Mouse (Mus musculus): ENCODE data around the gene Clint1. TPM values are rescaled to one million over a fixed set of nuclear protein-coding genes. Genes with fewer than 3 reads are reported as not detected.

The Clint1 gene
- polyA plus RNA-seq, 1 experiment from 2014 or later, result 37.3 TPM

- Histone ChIP-seq H3K9me3 (ENCODE audit: low read length) (no peaks in the 10 kb centered on the region), H3K36me3 (replicated peaks; ENCODE audit: insufficient read depth, low read length) (peaks cover 83% of the 10 kb centered on the region), H3K4me3 (ENCODE audit: low read depth, low read length) (no peak overlapping the region), H3K4me1 (ENCODE audit: insufficient read depth) (no peaks in the 10 kb centered on the region), H3K27ac (ENCODE audit: low read depth) (no peak overlapping the region), H3K9ac (replicated peaks) (no peak overlapping the region), H3K27me3 (ENCODE audit: insufficient read depth, low read length) (no peaks in the 10 kb centered on the region), H3K4me2 (ENCODE audit: low read depth, low read length) (no peak overlapping the region)
- WGBS (ENCODE audit: insufficient replicate concordance), result 78% methylated on average over 5 of the region's 5 CpGs
- TF ChIP-seq EP300 (IDR thresholded peaks at IDR 0.05; ENCODE audit: low read depth), result no peak
- no peak for DNase-seq
- ATAC-seq, result no peak
Measured at GRCm38 (mm10) chr11:45907301-45907700, 55.5 kb downstream of the Clint1 start.

- Histone ChIP-seq H3K27me3 (ENCODE audit: insufficient read depth, low read length) (no peaks in the 10 kb centered on the region), H3K9ac (replicated peaks) (no peak overlapping the region), H3K4me3 (ENCODE audit: low read depth, low read length) (no peak overlapping the region), H3K4me2 (ENCODE audit: low read depth, low read length) (no peak overlapping the region), H3K4me1 (ENCODE audit: insufficient read depth) (no peaks in the 10 kb centered on the region), H3K36me3 (replicated peaks; ENCODE audit: insufficient read depth, low read length) (peaks cover 75% of the 10 kb centered on the region), H3K9me3 (ENCODE audit: low read length) (no peaks in the 10 kb centered on the region), H3K27ac (ENCODE audit: low read depth) (no peak overlapping the region)
- ATAC-seq (no peak), DNase-seq (no peak)
- no peak for TF ChIP-seq EP300 (IDR thresholded peaks at IDR 0.05; ENCODE audit: low read depth)
- no peak for TF ChIP-seq CTCF (IDR thresholded peaks at IDR 0.05; ENCODE audit: low read depth)
- 89% methylated on average over 7 of the region's 7 CpGs for whole genome bisulfite sequencing (ENCODE audit: insufficient replicate concordance)
Measured at GRCm38 (mm10) chr11:45908070-45908469, 56.2 kb downstream of the Clint1 start.

GRCm38 (mm10) chr11:45908894-45909293 is 57.0 kb downstream of the Clint1 start:
- Histone ChIP-seq H3K4me2 (ENCODE audit: low read depth, low read length) (no peak overlapping the region), H3K9ac (replicated peaks) (no peak overlapping the region), H3K9me3 (ENCODE audit: low read length) (no peaks in the 10 kb centered on the region), H3K4me3 (ENCODE audit: low read depth, low read length) (no peak overlapping the region), H3K36me3 (replicated peaks; ENCODE audit: insufficient read depth, low read length) (peaks cover 67% of the 10 kb centered on the region), H3K4me1 (ENCODE audit: insufficient read depth) (no peaks in the 10 kb centered on the region), H3K27ac (ENCODE audit: low read depth) (no peak overlapping the region), H3K27me3 (ENCODE audit: insufficient read depth, low read length) (no peaks in the 10 kb centered on the region)
- TF ChIP-seq EP300 (IDR thresholded peaks at IDR 0.05; ENCODE audit: low read depth) (no peak), CTCF (IDR thresholded peaks at IDR 0.05; ENCODE audit: low read depth) (no peak)
- WGBS (ENCODE audit: insufficient replicate concordance), result 95% methylated on average over 7 of the region's 7 CpGs
- DNase-seq (no peak), ATAC-seq (no peak)

GRCm38 (mm10) chr11:45910701-45911100 is 58.9 kb downstream of the Clint1 start:
- Histone ChIP-seq H3K9me3 (ENCODE audit: low read length) (no peaks in the 10 kb centered on the region), H3K9ac (replicated peaks) (no peak overlapping the region), H3K4me1 (ENCODE audit: insufficient read depth) (no peaks in the 10 kb centered on the region), H3K36me3 (replicated peaks; ENCODE audit: insufficient read depth, low read length) (peaks cover 59% of the 10 kb centered on the region), H3K4me3 (ENCODE audit: low read depth, low read length) (no peak overlapping the region), H3K27me3 (ENCODE audit: insufficient read depth, low read length) (no peaks in the 10 kb centered on the region), H3K27ac (ENCODE audit: low read depth) (no peak overlapping the region), H3K4me2 (ENCODE audit: low read depth, low read length) (no peak overlapping the region)
- 94% methylated on average over 5 of the region's 5 CpGs for WGBS (ENCODE audit: insufficient replicate concordance)
- TF ChIP-seq CTCF (IDR thresholded peaks at IDR 0.05; ENCODE audit: low read depth) (no peak), EP300 (IDR thresholded peaks at IDR 0.05; ENCODE audit: low read depth) (no peak)
- DNase-seq, result no peak
- no peak for ATAC-seq

GRCm38 (mm10) chr11:45916196-45916595 is 64.3 kb downstream of the Clint1 start:
- no peak overlapping the region for H3K9ac ChIP-seq (replicated peaks)
- no peak overlapping the region for H3K4me3 ChIP-seq (ENCODE audit: low read depth, low read length)
- no peak for TF ChIP-seq EP300 (IDR thresholded peaks at IDR 0.05; ENCODE audit: low read depth)
- TF ChIP-seq CTCF (IDR thresholded peaks at IDR 0.05; ENCODE audit: low read depth), result no peak
- H3K27ac ChIP-seq (ENCODE audit: low read depth), result no peak overlapping the region
- H3K4me1 ChIP-seq (ENCODE audit: insufficient read depth), result no peaks in the 10 kb centered on the region; the same call in 1 of the 2 replicates
- peaks cover 10% of the 10 kb centered on the region for H3K36me3 ChIP-seq (replicated peaks; ENCODE audit: insufficient read depth, low read length)
- ATAC-seq (no peak), DNase-seq (no peak)
- no peaks in the 10 kb centered on the region for H3K27me3 ChIP-seq (ENCODE audit: insufficient read depth, low read length)
- H3K4me2 ChIP-seq (ENCODE audit: low read depth, low read length), result no peak overlapping the region
- H3K9me3 ChIP-seq (ENCODE audit: low read length), result no peaks in the 10 kb centered on the region
- 81% methylated on average over 10 of the region's 10 CpGs for WGBS (ENCODE audit: insufficient replicate concordance)

- Histone ChIP-seq H3K4me1 (ENCODE audit: insufficient read depth) (peaks cover 6% of the 10 kb centered on the region; the same call in 1 of the 2 replicates), H3K4me2 (ENCODE audit: low read depth, low read length) (no peak overlapping the region), H3K27ac (ENCODE audit: low read depth) (no peak overlapping the region), H3K4me3 (ENCODE audit: low read depth, low read length) (no peak overlapping the region), H3K27me3 (ENCODE audit: insufficient read depth, low read length) (no peaks in the 10 kb centered on the region), H3K9me3 (ENCODE audit: low read length) (no peaks in the 10 kb centered on the region), H3K36me3 (replicated peaks; ENCODE audit: insufficient read depth, low read length) (no peaks in the 10 kb centered on the region), H3K9ac (replicated peaks) (no peak overlapping the region)
- TF ChIP-seq EP300 (IDR thresholded peaks at IDR 0.05; ENCODE audit: low read depth) (no peak), CTCF (IDR thresholded peaks at IDR 0.05; ENCODE audit: low read depth) (no peak)
- DNase-seq, result no peak
- no peak for ATAC-seq
- 87% methylated on average over 6 of the region's 6 CpGs for WGBS (ENCODE audit: insufficient replicate concordance)
Measured at GRCm38 (mm10) chr11:45918018-45918417, 66.2 kb downstream of the Clint1 start.

GRCm38 (mm10) chr11:45918836-45919235 is 67.0 kb downstream of the Clint1 start:
- TF ChIP-seq CTCF (IDR thresholded peaks at IDR 0.05; ENCODE audit: low read depth) (no peak), EP300 (IDR thresholded peaks at IDR 0.05; ENCODE audit: low read depth) (no peak)
- H3K4me1 ChIP-seq (ENCODE audit: insufficient read depth), result peaks cover 6% of the 10 kb centered on the region; the same call in 1 of the 2 replicates
- no peaks in the 10 kb centered on the region for H3K27me3 ChIP-seq (ENCODE audit: insufficient read depth, low read length)
- no peak overlapping the region for H3K27ac ChIP-seq (ENCODE audit: low read depth)
- no peak overlapping the region for H3K4me2 ChIP-seq (ENCODE audit: low read depth, low read length)
- 72% methylated on average over 4 of the region's 4 CpGs for WGBS (ENCODE audit: insufficient replicate concordance)
- no peaks in the 10 kb centered on the region for H3K9me3 ChIP-seq (ENCODE audit: low read length)
- H3K36me3 ChIP-seq (replicated peaks; ENCODE audit: insufficient read depth, low read length), result no peaks in the 10 kb centered on the region
- ATAC-seq (no peak), DNase-seq (no peak)
- no peak overlapping the region for H3K4me3 ChIP-seq (ENCODE audit: low read depth, low read length)
- no peak overlapping the region for H3K9ac ChIP-seq (replicated peaks)
